Mouse (Mus musculus): ENCODE data around the gene P2ry1. TPM values are rescaled to one million over a fixed set of nuclear protein-coding genes. Genes with fewer than 3 reads are reported as not detected.

P2ry1 gene
- 4.8 and 11.5 TPM in 2 replicates for polyA plus RNA-seq (2012; rRNA removed; ENCODE audit: low replicate concordance)

DNA sequence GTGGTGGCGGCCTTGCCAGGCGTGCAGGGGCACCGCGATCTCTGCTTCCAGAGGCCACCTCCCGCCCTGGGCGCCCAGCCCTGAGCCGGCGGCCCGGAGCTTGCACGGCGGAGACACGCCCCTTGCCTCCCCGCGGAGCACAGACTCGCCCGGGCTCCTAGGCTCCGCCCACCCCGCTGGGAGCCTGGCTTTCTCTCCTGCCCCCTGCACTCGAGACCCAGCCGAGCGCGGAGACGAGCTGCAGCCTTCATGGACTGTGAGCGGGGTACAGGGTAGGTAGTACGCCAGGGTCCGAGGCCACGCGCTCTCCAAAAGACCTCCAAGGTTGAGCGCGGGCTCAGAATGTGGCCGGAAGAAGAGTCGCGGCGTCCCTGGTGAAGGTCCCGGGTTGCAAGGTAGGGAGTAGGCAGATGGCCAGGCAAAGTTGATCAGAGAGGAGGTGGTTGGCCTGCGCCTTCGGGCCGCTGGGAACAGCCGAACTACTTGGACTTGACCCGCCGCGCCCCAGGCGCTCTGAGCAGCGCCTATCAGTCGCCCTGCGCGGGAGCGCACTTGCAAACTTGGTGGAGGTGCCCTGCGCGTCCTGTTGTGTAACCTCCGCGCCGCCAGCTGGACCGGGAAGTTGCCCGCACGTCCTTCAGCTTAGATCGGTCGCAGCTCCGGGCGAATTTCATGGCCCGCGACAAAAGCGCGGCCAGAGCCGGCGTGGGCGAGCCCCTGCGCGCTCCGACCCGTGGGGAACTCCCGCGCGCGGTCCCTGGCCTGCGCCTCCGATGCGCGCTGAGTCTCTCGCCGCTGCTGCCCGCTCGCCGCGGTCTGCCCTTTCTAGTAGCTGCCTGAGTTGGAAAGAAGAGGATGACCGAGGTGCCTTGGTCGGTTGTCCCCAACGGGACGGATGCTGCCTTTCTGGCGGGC, at the start of gene P2ry1:
TSS of gene P2ry1 (plus strand) at position 209 of the 915 bp plus-strand sequence.

